Mouse (Mus musculus) lung, embryonic 16.5 days (tissue): ENCODE results near the gene Rbms3. TPM values are rescaled to one million over a fixed set of nuclear protein-coding genes. Genes with fewer than 3 reads are reported as not detected.

Experiments used
- ATAC-seq: fragments of 200-750 bp; cut with Nextera tagmentation; 2 replicates; pipeline ENCODE4 v1.8.0; 2017; ENCODE audit warnings: low read depth, mild to moderate bottlenecking, moderate library complexity
- H3K27ac ChIP-seq: fragments of 300-500 bp; sonication (generic); 2 replicates; pipeline ENCODE4 v1.5.1; 2014; ENCODE audit warnings: mild to moderate bottlenecking, control low read depth, low read length
- H3K27me3 ChIP-seq: fragments of 300-500 bp; sonication (generic); 2 replicates; pipeline ENCODE4 v1.6.1; 2014; ENCODE audit warnings: low read depth, low read length, mixed read lengths; ENCODE audit not compliant: control insufficient read depth, insufficient read depth
- H3K36me3 ChIP-seq: fragments of 300-500 bp; sonication (generic); 2 replicates; pipeline ENCODE4 v1.6.1; 2014; ENCODE audit warnings: low read length; ENCODE audit not compliant: control insufficient read depth, insufficient read depth
- H3K4me1 ChIP-seq: fragments of 300-500 bp; sonication (generic); replicated peaks from 2 replicates; pipeline ENCODE4 v1.6.1; 2014; ENCODE audit warnings: low read length, mixed read lengths; ENCODE audit not compliant: control insufficient read depth, insufficient read depth
- H3K4me2 ChIP-seq: fragments of 300-500 bp; sonication (generic); 2 replicates; pipeline ENCODE4 v1.6.1; 2014; ENCODE audit warnings: low read depth, low read length, control low read depth
- H3K4me3 ChIP-seq: fragments of 300-500 bp; sonication (generic); 2 replicates; pipeline ENCODE4 v1.5.1; 2014; ENCODE audit warnings: mild to moderate bottlenecking, low read length, control low read depth
- H3K9ac ChIP-seq: fragments of 300-500 bp; sonication (generic); 2 replicates; pipeline ENCODE4 v1.6.1; 2014; ENCODE audit warnings: low read length, control low read depth
- H3K9me3 ChIP-seq: fragments of 300-500 bp; sonication (generic); 2 replicates; pipeline ENCODE4 v1.6.1; 2016; ENCODE audit warnings: low read length; ENCODE audit not compliant: control insufficient read depth
- WGBS: fragments of 180-500 bp; shearing (Covaris S2); extraction: QIAGEN DNeasy Blood & Tissue Kit; methylation state at CpG from one replicate; pipeline ENCODE4 v1.1.7; 2014; 5-methylcytosine and 5-hydroxymethylcytosine counted together
- polyA plus RNA-seq: library from polyadenylated mRNA; unstranded; fragments of >200 nt; fragmentation: Nextera tagmentation; extraction: Ambion mirVana; gene quantifications from 2 replicates; pipeline ENCODE4 v1.2.1, GENCODE M21; 2015

The Rbms3 gene
- polyA plus RNA-seq, 1 experiment from 2014 or later = 104 TPM

GRCm38 (mm10) chr9:117139971-117140370, 489.7 kb downstream of the Rbms3 start:
- 91% methylated on average over 3 of the region's 3 CpGs for WGBS
- no peak for ATAC-seq
- H3K27ac ChIP-seq = no peak overlapping the region
- no peak overlapping the region for H3K4me3 ChIP-seq
- H3K4me2 ChIP-seq = no peak overlapping the region
- peaks cover 3% of the 10 kb centered on the region; the same call in 1 of the 2 replicates for H3K36me3 ChIP-seq
- H3K9me3 ChIP-seq = no peaks in the 10 kb centered on the region
- peaks cover 9% of the 10 kb centered on the region; the same call in 1 of the 2 replicates for H3K4me1 ChIP-seq
- H3K9ac ChIP-seq = no peak overlapping the region
- H3K27me3 ChIP-seq = no peaks in the 10 kb centered on the region

GRCm38 (mm10) chr9:117136410-117136809, 493.3 kb downstream of the Rbms3 start:
- Histone ChIP-seq H3K27ac (no peak overlapping the region), H3K4me3 (no peak overlapping the region), H3K27me3 (no peaks in the 10 kb centered on the region), H3K4me2 (no peak overlapping the region), H3K4me1 (peaks cover 14% of the 10 kb centered on the region), H3K9ac (no peak overlapping the region), H3K9me3 (no peaks in the 10 kb centered on the region), H3K36me3 (no peaks in the 10 kb centered on the region)
- WGBS = 68% methylated on average over 5 of the region's 5 CpGs
- ATAC-seq = no peak

DNA sequence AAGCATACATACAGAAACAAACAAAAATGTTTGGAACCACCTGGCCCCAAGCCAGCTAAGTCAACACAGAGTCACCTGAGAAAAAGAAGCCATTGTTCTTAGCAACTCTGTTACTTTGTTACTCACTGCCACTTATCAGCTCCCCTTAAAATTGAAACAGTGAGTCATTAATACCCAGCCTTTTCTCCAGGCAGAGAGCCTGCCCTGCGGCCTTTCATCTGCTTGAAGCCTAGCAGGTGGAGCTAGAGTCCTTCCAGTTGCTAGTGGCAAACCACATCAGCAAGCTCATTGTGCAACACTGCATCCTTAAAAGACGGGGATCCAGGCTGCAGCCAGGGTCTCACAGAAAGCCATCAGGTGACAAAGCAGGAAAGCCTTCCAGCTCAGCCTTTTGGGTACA, 495.7 kb downstream of the Rbms3 start:
- Histone ChIP-seq H3K27ac (no peak overlapping the region), H3K4me1 (peaks cover 17% of the 10 kb centered on the region), H3K36me3 (no peaks in the 10 kb centered on the region), H3K27me3 (no peaks in the 10 kb centered on the region), H3K4me2 (no peak overlapping the region), H3K4me3 (no peak overlapping the region), H3K9me3 (no peaks in the 10 kb centered on the region), H3K9ac (no peak overlapping the region)
- WGBS = 43% methylated on average over 2 of the region's 2 CpGs
- ATAC-seq = peak; percentile 79

- Histone ChIP-seq H3K4me3 (no peak overlapping the region), H3K9ac (no peak overlapping the region), H3K4me1 (peaks cover 17% of the 10 kb centered on the region), H3K27me3 (no peaks in the 10 kb centered on the region), H3K36me3 (no peaks in the 10 kb centered on the region), H3K4me2 (no peak overlapping the region), H3K27ac (no peak overlapping the region), H3K9me3 (no peaks in the 10 kb centered on the region)
- WGBS = 53% methylated on average over 8 of the region's 8 CpGs
- ATAC-seq = no peak
Measured at GRCm38 (mm10) chr9:117126816-117127215, 502.9 kb downstream of the Rbms3 start.

DNA sequence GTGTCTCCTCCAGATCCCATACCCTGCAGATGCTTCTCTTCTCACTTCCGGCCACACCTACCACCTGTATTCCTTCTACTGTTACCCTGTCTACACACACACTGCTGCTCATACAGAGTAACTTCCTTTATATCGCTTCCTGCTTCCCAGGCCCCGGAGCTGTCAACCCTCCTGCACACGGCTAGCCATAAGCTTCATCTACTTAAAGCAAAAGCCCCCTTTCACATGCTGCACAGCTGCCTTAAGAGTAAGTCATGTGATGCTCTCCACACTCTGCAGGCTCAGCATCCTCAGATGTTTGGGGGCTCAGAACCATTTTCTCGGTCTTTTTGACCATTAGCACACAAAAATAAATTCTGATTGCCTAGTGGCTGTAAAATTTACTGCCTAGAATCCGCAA, 503.9 kb downstream of the Rbms3 start:
- Histone ChIP-seq H3K27me3 (no peaks in the 10 kb centered on the region), H3K4me3 (no peak overlapping the region), H3K9ac (no peak overlapping the region), H3K4me1 (peaks cover 17% of the 10 kb centered on the region), H3K9me3 (no peaks in the 10 kb centered on the region), H3K36me3 (no peaks in the 10 kb centered on the region), H3K27ac (no peak overlapping the region), H3K4me2 (no peak overlapping the region)
- WGBS = 73% methylated on average over 6 of the region's 6 CpGs
- ATAC-seq = no peak

DNA sequence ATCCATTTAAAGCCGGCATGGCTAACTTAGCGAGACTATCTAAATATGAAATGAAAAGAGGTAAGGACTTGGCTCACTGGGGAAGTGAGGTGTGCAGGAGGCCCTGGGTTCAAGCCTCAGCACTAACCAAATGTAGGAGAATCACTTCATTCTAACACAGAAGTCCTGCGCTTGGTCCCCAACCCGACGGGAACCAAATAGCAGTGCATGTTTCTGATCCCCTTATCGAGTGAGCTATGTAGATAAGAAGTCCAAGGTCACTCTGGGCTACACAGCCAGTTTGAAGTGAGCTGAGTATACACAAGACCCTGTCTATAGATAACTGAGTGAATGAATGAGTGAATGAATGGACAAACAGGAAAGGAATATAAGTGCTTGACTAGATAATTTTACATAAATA, 508.1 kb downstream of the Rbms3 start:
- no peak overlapping the region for H3K4me3 ChIP-seq
- no peak overlapping the region for H3K27ac ChIP-seq
- ATAC-seq = no peak
- no peak overlapping the region for H3K9ac ChIP-seq
- no peaks in the 10 kb centered on the region for H3K9me3 ChIP-seq
- no peaks in the 10 kb centered on the region for H3K27me3 ChIP-seq
- H3K36me3 ChIP-seq = no peaks in the 10 kb centered on the region
- peaks cover 5% of the 10 kb centered on the region; the same call in 1 of the 2 replicates for H3K4me1 ChIP-seq
- WGBS = 51% methylated on average over 6 of the region's 6 CpGs
- H3K4me2 ChIP-seq = no peak overlapping the region

DNA sequence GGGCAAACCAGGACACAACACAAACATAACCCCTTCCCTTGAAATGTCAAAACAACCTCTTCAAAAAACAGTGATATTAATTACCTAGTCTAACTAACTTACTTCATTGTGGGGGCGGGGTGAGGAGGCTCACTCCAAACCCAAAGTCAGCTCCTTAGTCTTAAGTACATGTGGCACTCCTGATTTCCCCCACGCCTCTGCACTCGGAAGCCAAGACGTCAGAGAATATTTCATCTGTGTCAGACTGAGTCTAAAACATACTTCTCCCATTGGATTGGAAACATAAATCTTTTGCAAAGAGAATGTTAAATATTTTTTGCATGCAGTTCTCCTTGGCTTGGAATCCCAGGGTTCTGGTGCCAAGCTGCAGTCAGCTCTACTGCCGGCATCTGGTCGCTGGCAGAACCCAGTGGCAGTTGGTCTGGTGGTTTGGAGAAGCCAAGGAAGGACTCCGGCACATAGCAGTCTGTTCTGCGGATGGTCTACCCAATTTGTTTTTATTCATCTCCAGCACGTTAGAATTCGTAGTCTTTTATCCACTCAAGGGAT, 512.5 kb downstream of the Rbms3 start:
- Histone ChIP-seq H3K4me3 (no peak overlapping the region), H3K27ac (peak overlapping the region; percentile 3; the same call in 1 of the 2 replicates), H3K36me3 (no peaks in the 10 kb centered on the region), H3K9ac (no peak overlapping the region), H3K27me3 (no peaks in the 10 kb centered on the region), H3K4me2 (no peak overlapping the region), H3K4me1 (peaks cover 15% of the 10 kb centered on the region), H3K9me3 (no peaks in the 10 kb centered on the region)
- WGBS = 70% methylated on average over 10 of the region's 10 CpGs
- no peak for ATAC-seq

- no peak overlapping the region for H3K9ac ChIP-seq
- H3K4me2 ChIP-seq = no peak overlapping the region
- H3K4me1 ChIP-seq = peaks cover 15% of the 10 kb centered on the region
- H3K27me3 ChIP-seq = no peaks in the 10 kb centered on the region
- 64% methylated on average over 2 of the region's 2 CpGs for WGBS
- no peaks in the 10 kb centered on the region for H3K36me3 ChIP-seq
- H3K4me3 ChIP-seq = no peak overlapping the region
- no peak overlapping the region for H3K27ac ChIP-seq
- H3K9me3 ChIP-seq = no peaks in the 10 kb centered on the region
- no peak for ATAC-seq
Measured at GRCm38 (mm10) chr9:117115609-117116008, 514.1 kb downstream of the Rbms3 start.

DNA sequence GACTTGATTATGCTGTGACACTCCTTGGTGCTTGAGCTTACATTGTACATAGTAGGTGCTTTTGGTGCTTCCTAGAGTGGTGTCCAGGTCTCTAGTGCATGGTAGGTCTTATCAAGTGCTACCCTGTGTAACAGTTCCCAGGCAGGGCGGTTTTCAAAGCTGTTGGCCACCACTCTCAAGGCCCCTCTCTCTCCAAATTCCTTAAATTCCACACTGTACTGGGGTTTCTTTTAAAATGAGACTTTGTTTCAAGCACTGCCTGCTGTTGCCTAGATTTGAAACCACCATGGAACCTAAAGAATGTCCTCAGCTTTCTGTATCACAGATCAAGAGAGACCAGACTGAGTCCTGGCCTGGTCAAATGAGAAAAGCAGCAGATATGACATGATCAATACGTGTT, 516.1 kb downstream of the Rbms3 start:
- ATAC-seq = peak; percentile 88
- Histone ChIP-seq H3K27me3 (no peaks in the 10 kb centered on the region), H3K9ac (no peak overlapping the region), H3K9me3 (no peaks in the 10 kb centered on the region), H3K27ac (peak overlapping the region; percentile 81), H3K4me2 (no peak overlapping the region), H3K4me3 (no peak overlapping the region), H3K4me1 (peaks cover 15% of the 10 kb centered on the region), H3K36me3 (no peaks in the 10 kb centered on the region; the same call in 1 of the 2 replicates)
- 23% methylated on average over 2 of the region's 2 CpGs for WGBS

DNA sequence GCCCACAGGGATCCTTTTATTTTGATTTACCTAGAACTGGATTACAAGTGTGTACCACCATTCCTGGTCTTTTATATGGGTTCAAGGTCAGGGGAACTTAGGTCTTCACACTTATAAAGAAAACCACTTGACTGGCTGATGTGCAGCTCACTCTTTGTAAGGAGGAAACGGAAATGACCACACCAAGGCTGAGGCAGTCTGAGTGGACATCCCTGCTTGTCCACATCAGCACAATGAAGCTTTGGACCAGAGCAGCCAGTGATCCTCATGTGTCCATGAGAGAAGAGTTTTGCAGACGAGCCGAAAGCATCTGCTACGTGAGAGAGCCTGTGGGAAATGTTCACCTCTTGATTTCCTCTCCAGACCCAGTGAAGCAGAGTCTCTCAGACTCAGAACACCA, 521.8 kb downstream of the Rbms3 start:
- Histone ChIP-seq H3K4me2 (no peak overlapping the region), H3K9me3 (no peaks in the 10 kb centered on the region), H3K36me3 (peaks cover 3% of the 10 kb centered on the region), H3K4me1 (0 out of 2 replicates have a peak, but pooled peaks cover 2% of the 10 kb centered on the region), H3K4me3 (no peak overlapping the region), H3K9ac (no peak overlapping the region), H3K27me3 (no peaks in the 10 kb centered on the region), H3K27ac (no peak overlapping the region)
- 85% methylated on average over 4 of the region's 4 CpGs for WGBS
- no peak for ATAC-seq
